Mouse (Mus musculus) midbrain, embryonic 13.5 days (tissue): Measurements from ENCODE around the gene Ccdc110. TPM values are rescaled to one million over a fixed set of nuclear protein-coding genes. Genes with fewer than 3 reads are reported as not detected.

Experiments used
- ATAC-seq: fragments of 200-750 bp; cut with Nextera tagmentation; 2 replicates; pipeline ENCODE4 v1.8.0; 2017; ENCODE audit warnings: mild to moderate bottlenecking, moderate TSS enrichment, moderate library complexity
- H3K27ac ChIP-seq: fragments of 300-500 bp; sonication (generic); 2 replicates; pipeline ENCODE4 v1.5.1; 2015; ENCODE audit warnings: inconsistent platforms, mild to moderate bottlenecking, moderate library complexity
- H3K27me3 ChIP-seq: fragments of 300-500 bp; sonication (generic); 2 replicates; pipeline ENCODE4 v1.6.1; 2015; ENCODE audit warnings: mild to moderate bottlenecking, inconsistent platforms
- H3K36me3 ChIP-seq: fragments of 300-500 bp; sonication (generic); 2 replicates; pipeline ENCODE4 v1.6.1; 2015; ENCODE audit warnings: mild to moderate bottlenecking, inconsistent platforms
- H3K4me1 ChIP-seq: fragments of 300-500 bp; sonication (generic); replicated peaks from 2 replicates; pipeline ENCODE4 v1.6.1; 2015; ENCODE audit warnings: inconsistent platforms
- H3K4me2 ChIP-seq: fragments of 300-500 bp; sonication (generic); replicated peaks from 2 replicates; pipeline ENCODE4 v1.6.1; 2015; ENCODE audit warnings: moderate library complexity, mild to moderate bottlenecking, inconsistent platforms
- H3K4me3 ChIP-seq: fragments of 300-500 bp; sonication (generic); replicated peaks from 2 replicates; pipeline ENCODE4 v1.5.1; 2015; ENCODE audit warnings: mild to moderate bottlenecking, inconsistent platforms
- H3K9ac ChIP-seq: fragments of 300-500 bp; sonication (generic); replicated peaks from 2 replicates; pipeline ENCODE4 v1.6.1; 2015; ENCODE audit warnings: mild to moderate bottlenecking, inconsistent platforms
- H3K9me3 ChIP-seq: fragments of 300-500 bp; sonication (generic); 2 replicates; pipeline ENCODE4 v1.6.1; 2016; ENCODE audit warnings: mild to moderate bottlenecking, inconsistent platforms
- WGBS: fragments of 180-500 bp; shearing (Covaris S2); methylation state at CpG from one replicate; pipeline ENCODE4 v1.1.7; 2015; 5-methylcytosine and 5-hydroxymethylcytosine counted together
- polyA plus RNA-seq: library from polyadenylated mRNA; unstranded; fragments of >200 nt; fragmentation: Nextera tagmentation; extraction: Ambion mirVana; gene quantifications from 2 replicates; pipeline ENCODE4 v1.2.1, GENCODE M21; 2015

Ccdc110 gene
- polyA plus RNA-seq, 1 experiment from 2014 or later: 0.20 TPM

- Histone ChIP-seq H3K36me3 (no peaks in the 10 kb centered on the region), H3K9ac (no peak overlapping the region), H3K4me2 (no peak overlapping the region), H3K4me3 (no peak overlapping the region), H3K27me3 (no peaks in the 10 kb centered on the region), H3K9me3 (no peaks in the 10 kb centered on the region), H3K4me1 (no peaks in the 10 kb centered on the region), H3K27ac (no peak overlapping the region)
- ATAC-seq: no peak
- 79% methylated on average over 20 of the region's 20 CpGs for WGBS
These were observed 17.3 kb upstream of the Ccdc110 start for GRCm38 (mm10) chr8:45917040-45917679.

GRCm38 (mm10) chr8:45918891-45919290 is 15.5 kb upstream of the Ccdc110 start:
- Histone ChIP-seq H3K27me3 (no peaks in the 10 kb centered on the region), H3K4me1 (no peaks in the 10 kb centered on the region), H3K36me3 (no peaks in the 10 kb centered on the region), H3K4me2 (no peak overlapping the region), H3K9me3 (no peaks in the 10 kb centered on the region), H3K4me3 (no peak overlapping the region), H3K9ac (no peak overlapping the region), H3K27ac (no peak overlapping the region)
- no peak for ATAC-seq
- 87% methylated on average over 15 of the region's 15 CpGs for WGBS

DNA sequence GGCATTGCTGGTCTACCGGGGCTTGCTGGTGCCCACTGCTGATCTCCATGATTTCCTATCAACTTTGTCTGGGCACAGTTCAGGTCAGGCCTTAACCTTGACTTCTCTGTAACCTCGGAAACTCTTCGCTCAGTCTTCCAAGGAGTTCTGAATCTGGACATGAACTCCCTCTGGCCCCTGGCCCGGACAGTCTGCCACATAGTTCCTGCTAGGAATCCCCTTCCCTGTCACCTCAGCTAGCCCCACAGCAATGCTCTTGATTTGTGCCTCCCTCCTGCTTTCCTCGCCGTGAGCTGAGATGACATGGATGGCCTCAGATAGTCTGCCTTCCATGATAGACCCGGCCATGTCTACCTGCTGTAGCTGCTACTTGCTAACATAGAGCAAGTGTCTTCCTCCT is 14.0 kb upstream of the Ccdc110 start:
- ATAC-seq: no peak
- Histone ChIP-seq H3K36me3 (no peaks in the 10 kb centered on the region), H3K27ac (no peak overlapping the region), H3K9me3 (no peaks in the 10 kb centered on the region), H3K4me2 (no peak overlapping the region), H3K4me3 (no peak overlapping the region), H3K4me1 (no peaks in the 10 kb centered on the region), H3K27me3 (no peaks in the 10 kb centered on the region), H3K9ac (no peak overlapping the region)
- 92% methylated on average over 7 of the region's 7 CpGs for WGBS

DNA sequence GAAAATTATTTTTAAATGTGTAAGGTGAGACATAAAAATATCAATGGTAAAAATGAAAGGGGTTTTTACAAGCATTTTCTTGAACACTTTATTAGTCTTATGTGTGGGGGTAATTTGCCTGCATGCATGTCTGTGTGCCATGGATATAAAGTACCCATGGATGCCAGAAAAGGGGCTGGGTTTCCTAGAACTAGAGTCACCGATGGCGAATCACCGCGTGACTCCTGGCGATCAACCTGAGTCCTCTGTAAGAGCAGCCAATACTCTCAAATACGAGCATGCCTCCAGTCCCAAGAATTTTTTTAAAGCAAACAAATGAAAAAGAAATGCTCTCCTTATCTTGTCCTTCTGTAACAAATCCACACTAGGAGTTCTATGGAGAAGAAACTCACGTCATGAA is 12.3 kb upstream of the Ccdc110 start:
- no peak overlapping the region for H3K4me3 ChIP-seq
- H3K9ac ChIP-seq: no peak overlapping the region
- no peaks in the 10 kb centered on the region for H3K4me1 ChIP-seq
- H3K27ac ChIP-seq: no peak overlapping the region
- H3K36me3 ChIP-seq: no peaks in the 10 kb centered on the region
- WGBS: 97% methylated on average over 7 of the region's 7 CpGs
- H3K9me3 ChIP-seq: no peaks in the 10 kb centered on the region
- no peak for ATAC-seq
- H3K4me2 ChIP-seq: no peak overlapping the region
- H3K27me3 ChIP-seq: no peaks in the 10 kb centered on the region

GRCm38 (mm10) chr8:45936986-45937385 is 2.6 kb downstream of the Ccdc110 start:
- H3K36me3 ChIP-seq: no peaks in the 10 kb centered on the region
- H3K9ac ChIP-seq: no peak overlapping the region
- H3K4me1 ChIP-seq: no peaks in the 10 kb centered on the region
- H3K27me3 ChIP-seq: peaks cover 11% of the 10 kb centered on the region
- no peak for ATAC-seq
- no peak overlapping the region for H3K27ac ChIP-seq
- 86% methylated on average over 9 of the region's 9 CpGs for WGBS
- H3K9me3 ChIP-seq: no peaks in the 10 kb centered on the region
- H3K4me3 ChIP-seq: no peak overlapping the region
- no peak overlapping the region for H3K4me2 ChIP-seq

DNA sequence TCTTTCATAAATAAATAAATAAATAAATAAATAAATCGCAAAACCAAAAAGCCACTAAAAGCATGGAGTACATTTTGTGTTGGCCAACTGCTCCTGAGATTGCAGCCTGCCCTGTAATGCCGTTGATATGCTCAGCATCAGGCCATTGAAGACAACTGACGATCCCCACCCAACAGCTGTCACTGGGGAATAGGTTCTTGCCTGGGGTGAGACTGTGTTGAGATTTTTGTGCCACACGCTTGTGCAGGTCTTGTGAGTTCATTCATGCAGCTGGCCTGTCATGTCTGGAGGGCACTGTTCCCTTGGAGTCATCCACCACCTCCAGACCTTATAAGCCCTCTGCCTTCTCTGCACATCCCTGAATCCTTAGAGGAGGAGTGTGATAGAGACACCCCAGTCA is 11.9 kb downstream of the Ccdc110 start:
- no peaks in the 10 kb centered on the region for H3K4me1 ChIP-seq
- no peaks in the 10 kb centered on the region for H3K36me3 ChIP-seq
- no peak for ATAC-seq
- no peak overlapping the region for H3K27ac ChIP-seq
- WGBS: 84% methylated on average over 4 of the region's 4 CpGs
- H3K27me3 ChIP-seq: no peaks in the 10 kb centered on the region
- no peak overlapping the region for H3K4me3 ChIP-seq
- H3K4me2 ChIP-seq: no peak overlapping the region
- no peak overlapping the region for H3K9ac ChIP-seq
- H3K9me3 ChIP-seq: no peaks in the 10 kb centered on the region

DNA sequence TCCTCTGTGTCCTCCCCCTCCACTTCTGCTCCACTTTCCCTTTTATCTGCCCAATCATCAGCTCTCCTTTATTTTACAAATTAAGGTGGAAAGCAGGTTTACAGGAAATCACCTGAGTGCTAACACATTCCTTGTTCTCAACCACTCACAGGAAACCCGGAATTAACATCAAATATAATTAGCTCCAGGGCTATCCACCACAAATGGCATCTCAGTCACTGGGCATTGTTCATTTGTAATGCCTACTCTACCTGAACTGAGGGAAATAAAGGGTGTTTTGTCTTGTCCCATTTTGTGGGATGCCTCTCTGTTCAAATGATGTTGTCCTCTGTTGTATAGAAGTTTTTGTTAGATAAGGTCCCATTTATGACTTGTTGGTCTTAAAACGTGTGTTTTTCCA is 16.2 kb downstream of the Ccdc110 start:
- ATAC-seq: no peak
- 47% methylated on average over 2 of the region's 2 CpGs for WGBS
- Histone ChIP-seq H3K9ac (no peak overlapping the region), H3K4me1 (no peaks in the 10 kb centered on the region), H3K27ac (no peak overlapping the region), H3K27me3 (no peaks in the 10 kb centered on the region), H3K9me3 (no peaks in the 10 kb centered on the region), H3K4me3 (no peak overlapping the region), H3K36me3 (no peaks in the 10 kb centered on the region), H3K4me2 (no peak overlapping the region)

- Histone ChIP-seq H3K4me2 (no peak overlapping the region), H3K4me1 (peaks cover 11% of the 10 kb centered on the region), H3K27me3 (no peaks in the 10 kb centered on the region), H3K9ac (no peak overlapping the region), H3K9me3 (peaks cover 6% of the 10 kb centered on the region; the same call in 1 of the 2 replicates), H3K4me3 (no peak overlapping the region), H3K36me3 (no peaks in the 10 kb centered on the region), H3K27ac (no peak overlapping the region)
- no peak for ATAC-seq
- 95% methylated on average over 12 of the region's 12 CpGs for WGBS
These were observed 36.5 kb downstream of the Ccdc110 start for GRCm38 (mm10) chr8:45970894-45971293.

DNA sequence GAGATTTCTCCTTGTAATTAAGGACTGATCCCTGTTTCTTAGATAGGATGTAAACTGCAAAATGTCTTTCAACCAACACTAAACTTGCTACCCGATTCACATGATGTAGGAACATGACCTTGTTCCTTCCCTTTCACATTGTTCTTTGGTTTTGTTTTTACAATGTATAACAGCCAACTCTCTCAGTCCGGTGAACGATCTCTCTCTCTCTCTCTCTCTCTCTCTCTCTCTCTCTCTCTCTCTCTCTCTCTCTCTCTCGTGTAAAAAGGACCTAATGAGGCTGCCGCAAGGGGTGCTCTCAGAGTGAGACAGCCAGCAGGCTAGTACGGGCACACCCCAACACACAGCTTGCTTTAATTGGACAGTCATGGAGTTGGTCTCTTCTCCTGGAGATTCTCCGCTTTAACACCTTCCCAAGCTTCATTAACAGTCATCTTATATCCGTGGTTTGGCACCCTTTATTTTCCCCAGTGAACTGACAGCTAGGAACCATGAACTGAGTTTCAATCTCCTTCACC is 39.6 kb downstream of the Ccdc110 start:
- WGBS: 74% methylated on average over 8 of the region's 8 CpGs
- Histone ChIP-seq H3K36me3 (peaks cover 7% of the 10 kb centered on the region; the same call in 1 of the 2 replicates), H3K9me3 (peaks cover 6% of the 10 kb centered on the region; the same call in 1 of the 2 replicates), H3K9ac (no peak overlapping the region), H3K4me1 (peaks cover 16% of the 10 kb centered on the region), H3K27me3 (no peaks in the 10 kb centered on the region), H3K4me3 (no peak overlapping the region), H3K4me2 (peak overlapping the region; percentile 72), H3K27ac (no peak overlapping the region)
- no peak for ATAC-seq

GRCm38 (mm10) chr8:45975126-45975836 is 40.9 kb downstream of the Ccdc110 start, which contains the start of the genes 1700029J07Rik and Ufsp2:
TSS of gene 1700029J07Rik (minus strand) at chr8:45975252.
TSS of gene Ufsp2 (plus strand) at chr8:45975528.
- under 1% methylated on average over 57 of the region's 57 CpGs for WGBS
- peak; percentile 99 for ATAC-seq
- H3K9ac ChIP-seq: peak within 1 kb of the TSS; percentile 71
- peak within 1 kb of the TSS; percentile 82 for H3K27ac ChIP-seq
- H3K9me3 ChIP-seq: peaks cover 6% of the 10 kb centered on the region; the same call in 1 of the 2 replicates
- H3K4me3 ChIP-seq: peak within 1 kb of the TSS; percentile 62
- H3K4me1 ChIP-seq: peaks cover 16% of the 10 kb centered on the region
- H3K36me3 ChIP-seq: peaks cover 10% of the 10 kb centered on the region; the same call in 1 of the 2 replicates
- H3K4me2 ChIP-seq: peak within 1 kb of the TSS; percentile 72
- no peaks in the 10 kb centered on the region for H3K27me3 ChIP-seq

DNA sequence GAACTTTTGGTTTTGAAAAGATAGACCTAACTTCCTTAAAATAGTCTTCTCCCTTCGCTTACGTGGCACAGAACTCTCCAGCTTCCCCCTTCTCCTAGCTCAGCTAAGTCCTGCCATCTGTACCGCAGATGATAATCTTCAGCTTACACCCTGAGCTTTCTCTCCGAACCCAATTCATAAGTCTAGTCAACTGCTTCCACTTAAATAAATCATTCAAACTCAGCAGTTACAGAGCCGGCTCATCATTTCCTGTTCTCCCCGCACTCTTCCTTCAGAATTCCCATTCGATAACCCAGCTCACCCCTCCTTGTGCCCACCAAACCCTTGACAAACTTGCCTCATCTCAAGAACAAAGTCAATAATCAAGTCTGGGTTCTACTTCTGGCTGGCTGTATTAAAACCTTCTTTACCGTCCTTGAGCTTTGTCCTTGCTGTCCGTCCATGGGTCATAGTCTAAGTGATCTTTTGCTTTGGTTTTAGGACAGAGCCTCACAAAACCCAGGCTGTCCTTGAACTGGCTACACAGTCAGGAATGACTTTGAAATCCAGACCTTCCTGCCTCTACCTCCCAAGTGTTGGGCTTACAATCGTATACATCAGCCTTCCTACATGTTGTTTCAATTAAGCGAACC is 41.5 kb downstream of the Ccdc110 start:
- H3K27ac ChIP-seq: no peak overlapping the region
- ATAC-seq: 0 out of 2 replicates have a peak, but pooled peaks have one; percentile 7
- 71% methylated on average over 11 of the region's 11 CpGs for WGBS
- H3K9me3 ChIP-seq: peaks cover 3% of the 10 kb centered on the region; the same call in 1 of the 2 replicates
- H3K4me3 ChIP-seq: peak overlapping the region; percentile 62
- peaks cover 16% of the 10 kb centered on the region for H3K4me1 ChIP-seq
- H3K4me2 ChIP-seq: peak overlapping the region; percentile 72
- H3K27me3 ChIP-seq: no peaks in the 10 kb centered on the region
- H3K9ac ChIP-seq: peak overlapping the region; percentile 64
- H3K36me3 ChIP-seq: peaks cover 14% of the 10 kb centered on the region

GRCm38 (mm10) chr8:45986665-45987064 is 52.2 kb downstream of the Ccdc110 start:
- H3K9ac ChIP-seq: no peak overlapping the region
- H3K4me2 ChIP-seq: no peak overlapping the region
- H3K9me3 ChIP-seq: no peaks in the 10 kb centered on the region
- no peak for ATAC-seq
- 91% methylated on average over 3 of the region's 3 CpGs for WGBS
- H3K4me1 ChIP-seq: no peaks in the 10 kb centered on the region
- no peak overlapping the region for H3K27ac ChIP-seq
- H3K27me3 ChIP-seq: no peaks in the 10 kb centered on the region
- no peak overlapping the region for H3K4me3 ChIP-seq
- H3K36me3 ChIP-seq: peaks cover 34% of the 10 kb centered on the region
